Mouse (Mus musculus) hematopoietic stem cell, adult 5-6 weeks (primary cell): ENCODE data around the gene Ap4e1. TPM values are rescaled to one million over a fixed set of nuclear protein-coding genes. Genes with fewer than 3 reads are reported as not detected.
A peak's percentile ranks its signal among the peaks of the same experiment; 100 is the strongest.
"Not testable (repeated sequence)": the region's sequence is repeated elsewhere in the genome, so short reads cannot be mapped to it uniquely, and the experiment has no call there.

Experiments used
- ATAC-seq, 2 experiments: fragments of 125-278 bp in 1 of 2; replicated peaks in 1 of 2; 2 replicates each; pipeline ENCODE4 v1.8.0; 2016 to 2017; ENCODE audit warnings: inconsistent platforms in 2 of 2, mild to moderate bottlenecking in 2 of 2, moderate number of reproducible peaks in 2 of 2, low read depth in 1 of 2, moderate TSS enrichment in 1 of 2; ENCODE audit not compliant: low FRiP score in 2 of 2, poor library complexity in 2 of 2, severe bottlenecking in 2 of 2, insufficient read depth in 1 of 2, low TSS enrichment in 1 of 2
- total RNA-seq: library from RNA; stranded (forward); fragments of 172-1452, 232-1000 nt; gene quantifications from 2 replicates; pipeline ENCODE4 v1.2.3, GENCODE M21; 2017

The Ap4e1 gene
- total RNA-seq, 1 experiment from 2014 or later, result 23.0 TPM

- ATAC-seq, result no peak
Measured at GRCm38 (mm10) chr2:127069781-127070434, 61.4 kb downstream of the Ap4e1 start.

- peak; percentile 100 for ATAC-seq
Measured at GRCm38 (mm10) chr2:127070435-127070841, 61.9 kb downstream of the Ap4e1 start, which contains the start of gene Blvra. TSS of gene Blvra (plus strand) at chr2:127070665.

DNA sequence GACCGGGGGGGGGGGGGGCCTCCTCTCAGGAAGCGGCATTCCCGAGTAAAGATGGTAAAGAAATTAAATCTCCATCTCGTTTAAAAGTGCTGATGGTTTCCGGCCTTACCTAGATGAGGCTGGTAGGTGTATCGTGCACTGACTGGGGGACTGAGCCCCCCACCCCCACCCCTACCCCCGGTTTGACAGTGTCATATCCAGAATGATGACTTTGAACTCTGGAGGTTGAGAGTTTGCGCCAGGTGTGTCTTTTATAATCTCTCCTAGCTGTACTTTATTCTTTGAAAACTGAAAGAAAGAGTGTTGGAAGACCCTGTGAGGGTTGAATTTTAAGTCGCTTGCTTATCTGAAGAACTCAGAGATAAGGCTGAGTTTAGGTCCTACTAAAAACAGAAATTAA lies 62.4 kb downstream of the Ap4e1 start:
- no peak for ATAC-seq

GRCm38 (mm10) chr2:127074116-127074515 lies 65.6 kb downstream of the Ap4e1 start:
- ATAC-seq, result no peak

- ATAC-seq, result no peak
Measured at GRCm38 (mm10) chr2:127077611-127078010, 69.1 kb downstream of the Ap4e1 start.

- not testable (repeated sequence) for ATAC-seq
Measured at GRCm38 (mm10) chr2:127079066-127079465, 70.5 kb downstream of the Ap4e1 start.

- ATAC-seq, result peak in 1 of 2 experiments; percentile 42; a peak in 1 of 4 replicates
Measured at GRCm38 (mm10) chr2:127079881-127080590, 71.5 kb downstream of the Ap4e1 start.

DNA sequence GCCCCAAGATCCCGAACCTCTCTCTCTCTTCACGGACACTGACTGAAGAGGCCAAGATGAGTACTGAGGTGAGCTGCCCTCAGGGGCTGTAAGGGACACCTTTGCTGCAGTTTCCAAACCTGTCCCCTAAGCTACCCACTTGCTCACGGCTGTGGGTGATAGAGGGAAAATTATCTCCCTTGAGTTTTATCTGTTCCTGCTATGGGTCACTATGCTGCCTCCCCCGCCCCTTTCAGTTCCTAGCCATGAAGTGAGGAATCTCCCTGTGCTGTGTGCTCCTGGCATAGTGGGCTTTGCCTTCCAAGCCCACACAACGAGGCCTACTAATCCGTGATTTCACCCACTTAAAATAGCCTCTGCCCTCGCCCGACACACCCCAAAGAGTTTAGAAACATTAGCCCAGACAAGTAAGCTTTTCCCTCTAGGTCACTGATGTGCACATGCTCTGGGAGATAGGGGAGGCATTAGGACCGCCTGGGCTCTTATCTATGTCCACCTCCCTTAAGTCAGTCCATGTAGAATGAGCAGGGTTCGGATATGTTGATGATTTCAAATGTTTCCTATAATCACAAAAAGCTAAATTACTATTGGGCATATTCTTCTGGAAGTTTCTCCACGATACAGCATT lies 72.2 kb downstream of the Ap4e1 start:
- no peak for ATAC-seq

- no peak for ATAC-seq
Measured at GRCm38 (mm10) chr2:127086235-127086634, 77.7 kb downstream of the Ap4e1 start.

- ATAC-seq, result not testable (repeated sequence)
Measured at GRCm38 (mm10) chr2:127090151-127090550, 81.6 kb downstream of the Ap4e1 start.

DNA sequence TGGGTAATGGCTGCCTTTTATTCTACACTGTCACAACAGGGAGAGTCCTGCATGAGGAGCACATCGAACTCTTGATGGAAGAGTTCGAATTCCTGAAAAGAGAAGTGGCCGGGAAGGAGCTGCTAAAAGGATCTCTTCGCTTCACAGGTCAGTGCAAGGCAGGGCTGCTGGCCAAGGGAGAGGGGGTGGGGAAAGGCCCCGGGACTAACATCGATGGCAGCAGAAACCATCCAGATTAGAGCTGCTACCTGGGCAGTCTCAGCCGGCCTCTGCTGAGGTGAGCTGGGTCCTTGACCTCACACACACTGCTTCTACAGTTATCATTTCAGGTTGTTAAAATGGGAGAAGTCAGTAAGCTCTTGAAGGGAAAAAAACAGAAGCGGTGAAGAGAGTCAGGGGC lies 83.5 kb downstream of the Ap4e1 start:
- no peak for ATAC-seq

GRCm38 (mm10) chr2:127108986-127109385 lies 100.5 kb downstream of the Ap4e1 start:
- no peak for ATAC-seq

Other genes with a start within 250 kb of the Ap4e1 start
- 0.31 and 0.69 TPM in 2 replicates for gene Usp50, start 225.2 kb upstream of the Ap4e1 start, total RNA-seq
- 78.6 and 117 TPM in 2 replicates for gene Trpm7, start 132.5 kb upstream of the Ap4e1 start, total RNA-seq
- gene Sppl2a, start 75.5 kb upstream of the Ap4e1 start, total RNA-seq, result 39.4 and 41.6 TPM in 2 replicates
- 27.8 and 28.3 TPM in 2 replicates for gene Blvra, start 61.9 kb downstream of the Ap4e1 start, total RNA-seq
- 45.5 and 58.5 TPM in 2 replicates for gene Ncaph, start 125.2 kb downstream of the Ap4e1 start, total RNA-seq
- 20.8 and 22.5 TPM in 2 replicates for gene Itpripl1, start 134.7 kb downstream of the Ap4e1 start, total RNA-seq
- gene 1810024B03Rik, start 199.6 kb downstream of the Ap4e1 start, total RNA-seq, result 3.8 and 7.1 TPM in 2 replicates
- 175 and 188 TPM in 2 replicates for gene Snrnp200, start 199.7 kb downstream of the Ap4e1 start, total RNA-seq
- 34.3 and 35.6 TPM in 2 replicates for gene Ciao1, start 239.1 kb downstream of the Ap4e1 start, total RNA-seq
- 34.3 and 34.8 TPM in 2 replicates for gene Tmem127, start 239.2 kb downstream of the Ap4e1 start, total RNA-seq